Mouse (Mus musculus) kidney, adult 2 months (tissue): Measurements from ENCODE around the gene Usf1.

ENCODE experiments used
- CTCF ChIP-seq: fragments of 200-500 bp; conservative IDR thresholded peaks from 2 replicates; pipeline ENCODE4 v1.5.1; 2011; ENCODE audit warnings: low read depth, mild to moderate bottlenecking, control low read depth, low read length, moderate library complexity, mixed read lengths; ENCODE audit not compliant: insufficient read depth, insufficient read length
- POLR2A ChIP-seq: fragments of 200-500 bp; IDR thresholded peaks from one replicate; pipeline ENCODE4 v1.6.1; 2011; ENCODE audit warnings: low read depth, low read length, control low read depth

GRCm38 (mm10) chr1:171411492-171411941 is 404 bp downstream of the Usf1 start:
- no peak for TF ChIP-seq CTCF
- no peak for TF ChIP-seq POLR2A
